Mouse (Mus musculus): ENCODE results near the gene Exoc6b. TPM values are rescaled to one million over a fixed set of nuclear protein-coding genes. Genes with fewer than 3 reads are reported as not detected.

The Exoc6b gene
- 19.9 TPM for polyA plus RNA-seq (2014; fragmentation: Illumina TruSeq; extraction: RNeasy Lipid Tissue Mini Kit (QIAGEN cat#74804); ENCODE audit: low replicate concordance)

DNA sequence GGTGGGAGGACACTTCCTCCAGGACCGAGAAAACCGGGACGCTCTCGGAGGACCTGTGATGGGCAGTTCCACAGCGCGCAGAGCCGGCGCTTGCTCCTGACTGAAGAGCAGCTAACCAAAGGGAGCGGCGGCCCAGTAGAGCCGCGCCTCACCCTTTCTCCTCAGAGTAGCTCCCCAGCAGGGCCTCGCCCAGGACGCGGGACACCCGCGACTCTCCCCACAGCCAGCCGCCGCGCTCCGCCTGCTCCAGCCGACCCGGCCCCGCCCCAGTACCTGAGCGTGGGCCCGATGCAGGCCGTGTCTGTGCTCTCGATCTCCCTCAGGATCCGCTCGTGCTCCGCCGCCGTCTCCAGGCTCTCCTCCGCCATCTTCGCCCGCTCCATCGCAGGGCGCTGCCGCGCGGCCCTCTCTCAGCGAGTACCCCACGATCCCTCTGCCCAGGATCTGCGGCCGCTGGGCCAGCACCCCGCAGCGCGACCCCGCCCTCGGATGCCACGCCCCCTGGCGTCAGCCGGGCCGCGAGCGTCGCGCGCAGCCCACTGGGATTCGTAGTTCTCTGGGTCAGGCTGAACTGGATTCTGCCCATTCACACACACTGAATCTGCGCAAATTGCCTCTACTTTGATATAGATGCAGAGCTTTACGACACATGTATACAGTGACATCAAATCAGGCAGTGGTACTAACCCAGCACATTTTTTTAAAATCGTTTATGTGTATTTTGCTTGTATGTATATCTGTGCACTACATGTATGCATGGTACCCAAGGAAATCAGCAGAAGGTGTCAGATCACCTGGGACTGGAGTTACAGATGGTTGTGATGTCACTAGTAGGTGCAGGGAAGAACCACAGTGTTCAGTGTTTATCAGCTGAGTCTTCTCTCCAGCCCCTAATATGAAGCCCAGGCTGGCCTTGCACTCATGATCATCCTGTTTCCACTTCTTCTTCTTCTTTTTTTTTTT lies at the start of gene Exoc6b:
Gene Exoc6b (minus strand): TSS at position 491 of the 963 bp plus-strand sequence.

DNA sequence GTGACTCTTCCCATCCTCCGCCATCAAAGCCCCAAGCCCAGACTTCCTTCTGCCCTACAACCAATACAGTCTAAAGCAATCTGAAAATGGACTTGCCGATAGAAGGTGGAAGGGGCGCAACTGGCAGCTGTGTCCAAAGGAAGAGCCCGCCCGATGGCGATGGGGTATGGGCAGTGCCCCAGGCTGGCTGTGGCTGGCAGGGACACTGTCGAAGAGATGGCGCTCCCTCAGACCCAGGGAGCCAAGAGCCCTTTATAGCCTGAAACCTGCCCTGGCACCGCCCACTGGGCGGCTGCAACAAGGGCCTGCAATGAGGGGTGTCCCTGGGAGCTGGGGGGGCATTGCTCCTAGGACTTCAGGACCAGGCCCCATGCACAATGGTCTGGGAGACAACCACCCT lies 475.6 kb downstream of the Exoc6b start, which contains the start of gene Cyp26b1:
Gene Cyp26b1 (minus strand): TSS at position 216 of the 400 bp plus-strand sequence.

Other genes starting within 250 kb of the Exoc6b start
- 0.67 TPM for gene Spr, start 68.3 kb upstream of the Exoc6b start, polyA plus RNA-seq (2014; fragmentation: Illumina TruSeq; extraction: RNeasy Lipid Tissue Mini Kit (QIAGEN cat#74804); ENCODE audit: low replicate concordance)
- gene Emx1, start 117.9 kb upstream of the Exoc6b start, polyA plus RNA-seq (2014; fragmentation: Illumina TruSeq; extraction: RNeasy Lipid Tissue Mini Kit (QIAGEN cat#74804); ENCODE audit: low replicate concordance): not detected

Data from small intestine, adult 10 weeks (tissue).